Mouse (Mus musculus): ENCODE measurements around the gene Cdc26.
A peak's percentile ranks its signal among the peaks of the same experiment; 100 is the strongest.

Cdc26 gene

GRCm38 (mm10) chr4:62408601-62409282 is at the start of gene Cdc26, which contains the start of gene Prpf4:
Cdc26 (minus strand) TSS chr4:62408642.
Prpf4 (plus strand) TSS chr4:62408797.
- peak; percentile 93 for DNase-seq (ENCODE audit: extremely low read depth, insufficient read length, low spot score)

GRCm38 (mm10) chr4:62454995-62455394 is 46.6 kb upstream of the Cdc26 start:
- DNase-seq (ENCODE audit: extremely low read depth, insufficient read length, low spot score): peak; percentile 41

- peak; percentile 36 for DNase-seq (ENCODE audit: extremely low read depth, insufficient read length, low spot score)
Observed at GRCm38 (mm10) chr4:62440986-62441385, 32.5 kb upstream of the Cdc26 start.

GRCm38 (mm10) chr4:62440544-62440943 is 32.1 kb upstream of the Cdc26 start:
- no peak for DNase-seq (ENCODE audit: extremely low read depth, insufficient read length, low spot score)

GRCm38 (mm10) chr4:62439793-62440192 is 31.4 kb upstream of the Cdc26 start:
- DNase-seq (ENCODE audit: extremely low read depth, insufficient read length, low spot score): no peak

- no peak for DNase-seq (ENCODE audit: extremely low read depth, insufficient read length, low spot score)
Observed at GRCm38 (mm10) chr4:62437871-62438270, 29.4 kb upstream of the Cdc26 start.

GRCm38 (mm10) chr4:62437256-62437778 is 28.9 kb upstream of the Cdc26 start:
- no peak for DNase-seq (ENCODE audit: extremely low read depth, insufficient read length, low spot score)

GRCm38 (mm10) chr4:62435081-62435480 is 26.6 kb upstream of the Cdc26 start, which contains the start of gene Rnf183:
Rnf183 (minus strand) TSS chr4:62435252.
- no peak for DNase-seq (ENCODE audit: extremely low read depth, insufficient read length, low spot score)

- peak; percentile 52 for DNase-seq (ENCODE audit: extremely low read depth, insufficient read length, low spot score)
Observed at GRCm38 (mm10) chr4:62433939-62434870, 25.8 kb upstream of the Cdc26 start.

GRCm38 (mm10) chr4:62431522-62431921 is 23.1 kb upstream of the Cdc26 start:
- DNase-seq (ENCODE audit: extremely low read depth, insufficient read length, low spot score): no peak

GRCm38 (mm10) chr4:62430678-62431077 is 22.2 kb upstream of the Cdc26 start:
- no peak for DNase-seq (ENCODE audit: extremely low read depth, insufficient read length, low spot score)

- DNase-seq (ENCODE audit: extremely low read depth, insufficient read length, low spot score): no peak
Observed at GRCm38 (mm10) chr4:62429616-62430015, 21.2 kb upstream of the Cdc26 start.

GRCm38 (mm10) chr4:62427978-62428758 is 19.7 kb upstream of the Cdc26 start:
- DNase-seq (ENCODE audit: extremely low read depth, insufficient read length, low spot score): peak; percentile 25

GRCm38 (mm10) chr4:62425891-62426290 is 17.4 kb upstream of the Cdc26 start:
- DNase-seq (ENCODE audit: extremely low read depth, insufficient read length, low spot score): no peak

- no peak for DNase-seq (ENCODE audit: extremely low read depth, insufficient read length, low spot score)
Observed at GRCm38 (mm10) chr4:62419091-62419490, 10.6 kb upstream of the Cdc26 start.

GRCm38 (mm10) chr4:62418448-62418847 is 10.0 kb upstream of the Cdc26 start:
- DNase-seq (ENCODE audit: extremely low read depth, insufficient read length, low spot score): no peak

GRCm38 (mm10) chr4:62411606-62412005 is 3.2 kb upstream of the Cdc26 start:
- DNase-seq (ENCODE audit: extremely low read depth, insufficient read length, low spot score): no peak

GRCm38 (mm10) chr4:62410325-62410724 is 1.9 kb upstream of the Cdc26 start:
- no peak for DNase-seq (ENCODE audit: extremely low read depth, insufficient read length, low spot score)

- no peak for DNase-seq (ENCODE audit: extremely low read depth, insufficient read length, low spot score)
Observed at GRCm38 (mm10) chr4:62409615-62410014, 1.2 kb upstream of the Cdc26 start.

GRCm38 (mm10) chr4:62407730-62408582 is 486 bp downstream of the Cdc26 start:
- DNase-seq (ENCODE audit: extremely low read depth, insufficient read length, low spot score): peak; percentile 71
